15 mouse cellular contexts compared by ENCODE assay signal in genomic region chr2:50653121-50653615, GRCm38 (mm10).
"Had no signal": no experiment of that assay in that cellular context is flagged by ENCODE, and none has a peak within 500 bp of the region (broad histone marks: within the 10 kb centered on the region; RNA-seq: fewer than 3 reads in every experiment).

No protein-coding gene starts in this region.

- ATAC-seq: liver, postnatal 0 days; midbrain, embryonic 16.5 days had no signal

- H3K27ac ChIP-seq: kidney, postnatal 0 days; layer of hippocampus, adult 2 months; limb, embryonic 12.5 days; liver, embryonic 13.5 days; lung, embryonic 15.5 days; midbrain, embryonic 12.5 days had no signal

- H3K4me1 ChIP-seq: limb, embryonic 12.5 days; liver, embryonic 13.5 days; lung, embryonic 15.5 days had no signal

- H3K4me3 ChIP-seq: layer of hippocampus, adult 2 months; limb, embryonic 12.5 days; liver, embryonic 13.5 days; lung, embryonic 15.5 days; midbrain, embryonic 12.5 days had no signal

- DNase-seq: kidney, adult 9 months; kidney, postnatal 36 days; liver; liver, embryonic 13.5 days; liver, postnatal 0 days; right cerebral cortex, postnatal 4 days; spleen, adult 18-20 months; thymus, adult 18-20 months; thymus, postnatal 14 days had no signal

- H3K36me3 ChIP-seq: limb, embryonic 12.5 days; liver, embryonic 13.5 days; lung, embryonic 15.5 days; midbrain, embryonic 12.5 days had no signal

- H3K27me3 ChIP-seq: limb, embryonic 12.5 days; liver, embryonic 13.5 days; lung, embryonic 15.5 days; midbrain, embryonic 12.5 days had no signal
